Mouse (Mus musculus): Measurements from ENCODE around the gene Ninj2.

DNA sequence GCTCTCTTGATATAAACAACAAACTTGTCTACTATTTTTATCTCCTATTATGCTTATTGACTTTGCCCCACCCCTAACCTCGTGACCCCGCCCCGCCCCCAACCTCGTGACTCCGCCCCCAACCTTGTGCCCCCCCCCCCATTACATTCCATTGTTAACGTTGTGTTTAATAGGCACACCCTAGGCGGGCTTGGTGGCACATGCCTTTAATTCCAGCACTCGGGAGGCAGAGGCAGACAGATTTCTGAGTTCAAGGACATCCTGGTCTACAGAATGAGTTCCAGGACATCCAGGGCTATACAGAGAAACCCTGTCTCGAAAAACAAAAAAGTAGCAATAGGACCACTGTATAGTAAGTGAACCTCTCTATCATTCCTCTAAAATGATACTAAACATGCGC lies 13.6 kb upstream of the Ninj2 start:
- TF ChIP-seq CTCF (IDR thresholded peaks at IDR 0.05; ENCODE audit: low read depth, low read length), result no peak
- TF ChIP-seq POLR2AphosphoS5 (IDR thresholded peaks at IDR 0.05; ENCODE audit: insufficient replicate concordance, low read depth, low read length), result no peak
- no peak for TF ChIP-seq TAL1 (conservative IDR thresholded peaks at IDR 0.05; ENCODE audit: low read depth, low read length)
- TF ChIP-seq GATA1 (IDR thresholded peaks at IDR 0.05; ENCODE audit: borderline replicate concordance, low read length), result no peak

Data from G1E (cell line).